Mouse (Mus musculus): ENCODE data around the gene Cyp26a1. TPM values are rescaled to one million over a fixed set of nuclear protein-coding genes. Genes with fewer than 3 reads are reported as not detected.
A peak's percentile ranks its signal among the peaks of the same experiment; 100 is the strongest.

Cyp26a1 gene
- polyA plus RNA-seq, 1 experiment from 2014 or later, result 9.9 TPM

- Histone ChIP-seq H3K4me2 (replicated peaks; ENCODE audit: low read depth, low read length) (no peak overlapping the region), H3K36me3 (ENCODE audit: control insufficient read depth, insufficient read depth, low read length) (no peaks in the 10 kb centered on the region), H3K4me3 (ENCODE audit: low read depth, low read length) (no peak overlapping the region), H3K9me3 (ENCODE audit: control insufficient read depth, low read depth, low read length) (no peaks in the 10 kb centered on the region), H3K27ac (ENCODE audit: low read length) (no peak overlapping the region), H3K4me1 (ENCODE audit: control insufficient read depth, insufficient read depth, low read length) (peaks cover 18% of the 10 kb centered on the region), H3K9ac (replicated peaks; ENCODE audit: low read depth, low read length) (no peak overlapping the region), H3K27me3 (ENCODE audit: control insufficient read depth, insufficient read depth, low read length) (peaks cover 96% of the 10 kb centered on the region)
- no peak for ATAC-seq (ENCODE audit: insufficient number of reproducible peaks, insufficient read depth, low FRiP score, low read depth)
- WGBS, result 41% methylated on average over 13 of the region's 13 CpGs
Measured at GRCm38 (mm10) chr19:37695146-37695545, 2.5 kb upstream of the Cyp26a1 start.

- peaks cover 18% of the 10 kb centered on the region for H3K4me1 ChIP-seq (ENCODE audit: control insufficient read depth, insufficient read depth, low read length)
- H3K4me2 ChIP-seq (replicated peaks; ENCODE audit: low read depth, low read length), result no peak overlapping the region; the same call in 1 of the 2 replicates
- H3K4me3 ChIP-seq (ENCODE audit: low read depth, low read length), result no peak overlapping the region
- H3K27ac ChIP-seq (ENCODE audit: low read length), result no peak overlapping the region
- no peaks in the 10 kb centered on the region for H3K36me3 ChIP-seq (ENCODE audit: control insufficient read depth, insufficient read depth, low read length)
- WGBS, result 4% methylated on average over 42 of the region's 42 CpGs
- no peak for ATAC-seq (ENCODE audit: insufficient number of reproducible peaks, insufficient read depth, low FRiP score, low read depth)
- H3K9ac ChIP-seq (replicated peaks; ENCODE audit: low read depth, low read length), result no peak overlapping the region
- H3K9me3 ChIP-seq (ENCODE audit: control insufficient read depth, low read depth, low read length), result no peaks in the 10 kb centered on the region
- H3K27me3 ChIP-seq (ENCODE audit: control insufficient read depth, insufficient read depth, low read length), result peaks cover 95% of the 10 kb centered on the region
Measured at GRCm38 (mm10) chr19:37695762-37696602, 1.6 kb upstream of the Cyp26a1 start.

- no peak overlapping the region for H3K27ac ChIP-seq (ENCODE audit: low read length)
- ATAC-seq (ENCODE audit: insufficient number of reproducible peaks, insufficient read depth, low FRiP score, low read depth), result no peak
Measured at GRCm38 (mm10) chr19:37696603-37697334, 829 bp upstream of the Cyp26a1 start.

GRCm38 (mm10) chr19:37697335-37697636 is 312 bp upstream of the Cyp26a1 start:
- no peak for ATAC-seq (ENCODE audit: insufficient number of reproducible peaks, insufficient read depth, low FRiP score, low read depth)
- H3K36me3 ChIP-seq (ENCODE audit: control insufficient read depth, insufficient read depth, low read length), result no peaks in the 10 kb centered on the region
- H3K27ac ChIP-seq (ENCODE audit: low read length), result no peak overlapping the region
- no peaks in the 10 kb centered on the region for H3K9me3 ChIP-seq (ENCODE audit: control insufficient read depth, low read depth, low read length)
- H3K27me3 ChIP-seq (ENCODE audit: control insufficient read depth, insufficient read depth, low read length), result peaks cover 91% of the 10 kb centered on the region
- H3K4me3 ChIP-seq (ENCODE audit: low read depth, low read length), result peak overlapping the region; percentile 33
- WGBS, result under 1% methylated on average over 18 of the region's 18 CpGs
- H3K4me2 ChIP-seq (replicated peaks; ENCODE audit: low read depth, low read length), result peak overlapping the region; percentile 48
- H3K4me1 ChIP-seq (ENCODE audit: control insufficient read depth, insufficient read depth, low read length), result peaks cover 18% of the 10 kb centered on the region
- H3K9ac ChIP-seq (replicated peaks; ENCODE audit: low read depth, low read length), result no peak overlapping the region

More at GRCm38 (mm10) chr19:37696603-37697334, 829 bp upstream of the Cyp26a1 start:
- 4% methylated on average over 22 of the region's 22 CpGs for WGBS
- peak overlapping the region; percentile 48 for H3K4me2 ChIP-seq (replicated peaks; ENCODE audit: low read depth, low read length)
- no peaks in the 10 kb centered on the region for H3K36me3 ChIP-seq (ENCODE audit: control insufficient read depth, insufficient read depth, low read length)
- H3K9me3 ChIP-seq (ENCODE audit: control insufficient read depth, low read depth, low read length), result no peaks in the 10 kb centered on the region
- H3K4me1 ChIP-seq (ENCODE audit: control insufficient read depth, insufficient read depth, low read length), result peaks cover 18% of the 10 kb centered on the region
- H3K9ac ChIP-seq (replicated peaks; ENCODE audit: low read depth, low read length), result no peak overlapping the region
- peaks cover 91% of the 10 kb centered on the region for H3K27me3 ChIP-seq (ENCODE audit: control insufficient read depth, insufficient read depth, low read length)
- H3K4me3 ChIP-seq (ENCODE audit: low read depth, low read length), result peak overlapping the region; percentile 33; the same call in 1 of the 2 replicates

GRCm38 (mm10) chr19:37698273-37699160 is 919 bp downstream of the Cyp26a1 start:
- under 1% methylated on average over 61 of the region's 63 CpGs for WGBS
- peak overlapping the region; percentile 48 for H3K4me2 ChIP-seq (replicated peaks; ENCODE audit: low read depth, low read length)

GRCm38 (mm10) chr19:37699711-37700110 is 2.1 kb downstream of the Cyp26a1 start:
- Histone ChIP-seq H3K27ac (ENCODE audit: low read length) (no peak overlapping the region), H3K9me3 (ENCODE audit: control insufficient read depth, low read depth, low read length) (no peaks in the 10 kb centered on the region), H3K4me1 (ENCODE audit: control insufficient read depth, insufficient read depth, low read length) (peaks cover 16% of the 10 kb centered on the region), H3K27me3 (ENCODE audit: control insufficient read depth, insufficient read depth, low read length) (peaks cover 81% of the 10 kb centered on the region), H3K4me2 (replicated peaks; ENCODE audit: low read depth, low read length) (no peak overlapping the region), H3K9ac (replicated peaks; ENCODE audit: low read depth, low read length) (no peak overlapping the region), H3K4me3 (ENCODE audit: low read depth, low read length) (no peak overlapping the region), H3K36me3 (ENCODE audit: control insufficient read depth, insufficient read depth, low read length) (no peaks in the 10 kb centered on the region)
- ATAC-seq (ENCODE audit: insufficient number of reproducible peaks, insufficient read depth, low FRiP score, low read depth), result no peak
- 26% methylated on average over 9 of the region's 9 CpGs for WGBS

More at GRCm38 (mm10) chr19:37698273-37699160, 919 bp downstream of the Cyp26a1 start:
- no peak overlapping the region for H3K9ac ChIP-seq (replicated peaks; ENCODE audit: low read depth, low read length)
- peaks cover 93% of the 10 kb centered on the region for H3K27me3 ChIP-seq (ENCODE audit: control insufficient read depth, insufficient read depth, low read length)
- H3K4me3 ChIP-seq (ENCODE audit: low read depth, low read length), result peak overlapping the region; percentile 33
- no peaks in the 10 kb centered on the region for H3K36me3 ChIP-seq (ENCODE audit: control insufficient read depth, insufficient read depth, low read length)
- peaks cover 16% of the 10 kb centered on the region for H3K4me1 ChIP-seq (ENCODE audit: control insufficient read depth, insufficient read depth, low read length)
- H3K27ac ChIP-seq (ENCODE audit: low read length), result no peak overlapping the region
- no peak for ATAC-seq (ENCODE audit: insufficient number of reproducible peaks, insufficient read depth, low FRiP score, low read depth)
- H3K9me3 ChIP-seq (ENCODE audit: control insufficient read depth, low read depth, low read length), result no peaks in the 10 kb centered on the region

- H3K36me3 ChIP-seq (ENCODE audit: control insufficient read depth, insufficient read depth, low read length), result no peaks in the 10 kb centered on the region
- no peak overlapping the region for H3K4me3 ChIP-seq (ENCODE audit: low read depth, low read length)
- no peak overlapping the region for H3K9ac ChIP-seq (replicated peaks; ENCODE audit: low read depth, low read length)
- H3K4me1 ChIP-seq (ENCODE audit: control insufficient read depth, insufficient read depth, low read length), result peaks cover 6% of the 10 kb centered on the region; the same call in 1 of the 2 replicates
- H3K27ac ChIP-seq (ENCODE audit: low read length), result no peak overlapping the region
- no peak for ATAC-seq (ENCODE audit: insufficient number of reproducible peaks, insufficient read depth, low FRiP score, low read depth)
- WGBS, result 49% methylated on average over 21 of the region's 21 CpGs
- no peaks in the 10 kb centered on the region for H3K9me3 ChIP-seq (ENCODE audit: control insufficient read depth, low read depth, low read length)
- H3K4me2 ChIP-seq (replicated peaks; ENCODE audit: low read depth, low read length), result no peak overlapping the region
- peaks cover 54% of the 10 kb centered on the region for H3K27me3 ChIP-seq (ENCODE audit: control insufficient read depth, insufficient read depth, low read length)
Measured at GRCm38 (mm10) chr19:37702377-37703076, 4.9 kb downstream of the Cyp26a1 start.

Data from stomach, embryonic 14.5 days (tissue).